Mouse (Mus musculus): ENCODE measurements around the gene Mknk1.

Mknk1 gene

DNA sequence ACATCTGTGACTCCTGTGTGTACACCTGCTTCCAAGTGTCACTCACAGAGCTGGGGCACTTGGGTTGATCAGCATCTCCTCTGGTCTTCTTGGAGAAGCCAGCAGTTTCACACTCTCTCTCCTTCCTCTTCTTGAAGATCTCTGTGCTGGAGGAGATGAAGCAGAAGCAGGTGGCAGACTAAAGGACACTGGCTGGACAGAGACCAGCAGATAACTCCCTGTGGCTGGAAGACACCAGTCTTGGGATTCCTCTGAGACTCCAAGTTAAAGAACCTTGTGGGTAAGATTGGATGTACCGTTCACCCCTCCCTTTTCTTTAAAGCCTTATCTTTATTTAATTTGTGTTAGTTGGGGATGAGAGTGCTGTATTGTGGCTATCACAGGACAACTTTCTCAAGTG, 9.1 kb downstream of the Mknk1 start:
- no peak for DNase-seq

DNA sequence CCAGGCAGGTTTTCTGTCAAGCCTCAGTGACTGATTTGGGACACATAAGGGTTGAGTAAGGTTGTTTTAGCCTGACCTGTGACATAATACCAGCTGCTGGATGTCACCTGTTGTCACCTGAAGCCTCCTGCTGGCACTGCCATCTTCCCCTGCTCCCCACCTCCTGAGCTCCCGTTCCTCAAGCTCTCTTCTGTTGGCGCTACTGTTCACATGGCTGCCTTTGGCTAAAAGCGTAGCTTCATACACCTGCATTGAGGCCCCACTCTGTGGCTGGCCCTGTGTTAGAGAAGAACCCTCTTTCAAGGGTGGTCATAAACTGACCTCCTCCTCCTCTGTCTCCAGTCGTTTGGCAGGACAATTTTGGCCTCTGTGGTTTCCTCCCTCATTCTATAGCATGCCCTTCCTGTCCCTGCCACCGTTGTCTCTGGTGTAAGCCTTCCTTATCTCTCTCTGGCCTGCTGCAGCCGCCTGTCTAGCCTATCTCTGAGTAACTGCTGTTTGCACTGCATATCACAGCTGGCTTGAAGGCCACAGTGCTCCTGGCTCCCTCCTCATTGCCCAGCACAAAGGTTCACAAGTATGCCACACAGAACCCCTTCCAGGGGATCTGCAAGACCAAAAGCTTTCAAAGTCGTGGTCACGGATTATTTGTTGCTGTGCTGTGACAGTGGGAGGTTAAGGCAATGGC, 10.1 kb downstream of the Mknk1 start:
- DNase-seq: no peak

DNA sequence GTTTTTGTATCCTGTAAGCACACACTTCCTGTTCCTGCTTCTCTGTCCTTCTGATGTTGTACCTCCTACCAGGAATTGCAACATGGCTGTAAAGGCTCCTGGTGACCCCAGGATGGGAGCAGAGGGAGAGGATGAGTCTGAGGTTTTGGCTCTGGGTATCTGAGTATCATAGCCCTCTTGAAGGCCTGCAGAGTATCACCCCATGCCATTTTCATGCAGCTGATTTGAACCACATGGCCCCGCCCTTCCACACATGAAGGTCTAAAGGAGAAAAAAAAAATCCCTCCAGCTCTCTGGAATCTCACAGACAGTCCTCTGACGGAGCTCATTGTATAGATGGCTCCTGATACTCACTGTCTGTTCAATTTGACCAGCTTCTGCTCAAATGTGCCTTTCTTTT, 11.1 kb downstream of the Mknk1 start:
- DNase-seq: peak; percentile 11

DNA sequence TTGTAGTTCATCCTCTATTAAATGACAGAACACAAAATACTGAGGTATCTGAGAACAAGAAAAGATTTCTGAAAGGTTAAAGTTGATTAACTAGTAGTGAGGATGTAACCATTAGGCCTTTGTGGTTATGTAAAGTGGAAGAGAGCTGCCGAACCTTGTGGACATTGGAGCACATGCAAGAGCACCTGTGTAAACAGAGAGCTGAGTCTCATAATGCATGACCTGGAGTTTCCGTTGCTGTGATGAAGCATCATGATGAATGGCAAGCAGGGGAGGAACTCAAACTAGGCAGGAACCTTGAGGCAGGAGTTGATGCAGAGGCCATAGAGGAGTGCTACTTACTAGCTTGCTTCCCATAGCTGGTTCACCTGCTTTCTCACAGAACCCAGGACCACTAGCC, 11.6 kb downstream of the Mknk1 start:
- no peak for DNase-seq

DNA sequence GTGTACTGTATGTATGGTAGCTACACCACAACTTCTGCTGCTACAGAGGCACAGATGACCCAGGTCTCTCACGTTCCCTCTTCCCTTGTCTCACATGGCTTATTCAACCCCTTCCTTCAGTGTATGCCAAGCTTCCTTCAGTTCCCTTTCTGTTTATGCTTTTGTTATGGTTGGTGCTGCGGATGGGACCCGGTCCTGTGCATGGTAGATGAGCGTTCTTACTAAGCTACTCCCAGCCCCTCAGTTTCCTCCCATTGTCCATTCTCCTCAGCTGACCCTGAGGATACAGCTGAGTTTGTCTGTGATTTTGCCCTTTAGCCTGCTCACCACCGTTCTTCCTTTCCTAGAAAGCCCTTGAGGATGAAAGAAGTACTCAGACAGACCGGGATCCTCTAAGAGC, 12.6 kb downstream of the Mknk1 start:
- DNase-seq: peak; percentile 60

DNA sequence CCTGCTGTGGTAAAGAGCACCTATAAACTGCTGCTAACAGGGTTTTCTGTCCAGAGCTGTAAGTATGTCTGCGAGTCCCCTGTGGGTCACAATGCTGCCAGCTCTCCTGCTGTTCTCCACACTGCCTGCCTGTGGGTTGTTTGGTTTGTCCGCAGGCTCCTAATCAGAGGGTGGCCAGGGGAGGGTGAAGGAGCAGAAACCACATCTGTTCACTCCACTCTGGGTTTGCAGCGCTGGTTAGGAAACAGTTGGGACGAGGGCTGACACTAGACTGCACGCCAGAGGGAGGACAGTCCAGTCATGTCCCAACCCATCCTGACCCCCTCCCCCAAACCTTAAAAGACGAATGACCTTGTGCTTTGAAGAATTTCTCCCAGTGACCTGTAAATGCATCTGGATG, 16.1 kb downstream of the Mknk1 start:
- DNase-seq: peak; percentile 27

DNA sequence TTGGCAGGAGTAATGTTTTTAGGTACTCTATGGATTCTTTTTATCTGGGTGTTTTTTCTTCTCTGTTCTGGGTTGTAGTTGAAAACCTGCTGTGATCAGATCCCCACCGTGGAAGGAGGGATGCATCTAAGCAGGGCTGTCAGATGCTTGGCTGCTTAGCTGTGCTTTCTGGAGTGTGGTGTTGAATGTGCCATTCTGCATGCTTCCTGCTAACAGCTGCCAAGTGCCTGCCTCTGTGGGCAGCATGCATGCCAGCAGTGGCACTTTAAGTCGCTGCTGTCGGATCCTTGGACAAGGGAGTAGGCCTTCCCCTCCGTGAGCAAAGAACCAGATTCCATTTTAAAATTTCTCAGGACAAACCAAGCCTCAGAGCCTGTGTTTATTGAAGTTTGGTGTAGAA, 16.6 kb downstream of the Mknk1 start:
- DNase-seq: no peak

DNA sequence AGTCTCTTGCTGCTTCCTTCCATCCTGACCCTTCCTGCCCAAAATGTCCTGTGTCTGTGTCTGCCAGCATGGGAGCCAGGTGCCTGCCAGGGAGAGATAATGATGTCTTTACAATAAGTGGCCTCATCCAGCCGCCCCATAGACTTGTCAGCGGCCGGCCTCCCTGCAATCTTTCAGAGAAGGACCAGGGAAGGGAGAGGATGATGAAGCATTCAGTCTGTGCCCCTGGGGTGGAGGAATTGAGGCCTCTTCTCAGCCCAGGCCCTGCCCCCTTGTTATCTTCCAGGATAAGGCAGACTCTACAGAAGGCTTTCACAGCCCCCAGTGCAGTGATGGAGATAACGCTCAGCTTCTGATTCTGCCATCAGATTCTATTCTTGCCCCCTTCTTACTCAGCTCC, 17.3 kb downstream of the Mknk1 start:
- DNase-seq: no peak

DNA sequence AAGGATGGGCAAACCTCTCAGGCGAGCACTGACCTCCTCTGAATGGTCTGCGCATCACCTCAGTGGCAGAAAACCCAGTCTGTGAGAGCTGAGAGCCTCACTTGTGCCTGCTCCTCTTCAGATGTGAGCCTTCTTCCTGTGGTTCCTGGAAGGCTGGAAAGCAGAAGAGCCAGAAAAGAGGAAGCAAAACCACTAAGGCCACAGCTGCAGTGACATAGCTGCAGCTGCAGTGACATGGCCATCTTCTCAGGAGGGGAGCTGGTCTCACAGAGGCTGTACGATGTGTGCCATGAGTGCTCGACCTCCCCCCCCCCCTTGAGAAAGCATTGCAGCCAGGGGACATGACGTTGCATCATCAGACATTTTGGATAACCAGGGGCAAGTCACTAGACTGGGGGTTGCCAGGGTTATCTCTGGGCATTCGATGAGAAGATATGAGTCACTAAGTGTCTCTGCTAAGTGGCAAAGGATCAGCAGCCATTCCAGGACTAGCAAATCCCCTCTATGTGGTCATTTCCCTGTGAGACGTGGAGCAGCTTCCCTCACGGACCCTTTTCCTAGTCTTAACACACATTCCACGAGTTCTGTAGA, 18.4 kb downstream of the Mknk1 start:
- DNase-seq: no peak

DNA sequence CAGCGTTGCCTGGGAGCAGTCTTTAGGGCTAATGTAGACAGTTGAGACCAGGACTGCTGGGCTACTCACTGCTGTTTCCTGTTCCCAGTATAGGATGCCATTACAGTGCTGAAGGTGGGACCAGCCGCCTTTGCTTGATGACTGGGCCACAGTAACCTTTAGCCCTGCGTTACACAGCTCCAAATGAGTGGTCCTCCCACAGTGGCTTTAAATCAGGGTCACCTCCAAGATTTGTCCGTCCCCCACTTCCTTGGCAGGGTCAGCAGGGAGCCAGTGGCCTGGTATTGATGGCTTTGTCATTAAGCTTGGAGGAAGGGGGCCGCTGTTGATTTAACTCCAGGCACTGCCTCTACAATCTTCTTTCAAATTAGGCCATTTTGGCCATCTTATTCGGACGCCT, 24.4 kb downstream of the Mknk1 start:
- DNase-seq: no peak

- DNase-seq: no peak
These were observed 24.9 kb downstream of the Mknk1 start for GRCm38 (mm10) chr4:115863880-115864279.

GRCm38 (mm10) chr4:115869512-115870210, 30.7 kb downstream of the Mknk1 start:
- no peak for DNase-seq

DNA sequence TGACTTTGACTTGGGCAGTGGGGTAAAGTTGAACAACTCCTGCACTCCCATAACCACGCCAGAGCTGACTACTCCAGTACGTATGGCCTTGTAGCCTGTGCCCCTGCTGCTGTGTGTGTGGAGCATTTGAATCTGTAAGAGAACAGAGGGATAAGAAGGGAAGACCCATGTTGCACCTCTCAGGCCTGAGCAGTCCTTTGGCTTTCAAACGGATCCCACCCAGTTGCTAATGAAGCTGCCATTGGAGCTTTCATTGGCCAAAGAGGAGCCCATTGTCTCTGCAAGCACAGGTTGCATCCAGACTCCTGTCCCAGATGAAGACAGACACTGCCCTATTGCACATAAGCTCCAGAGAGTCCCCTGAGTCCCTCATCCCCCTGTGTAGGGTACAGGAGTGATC, 34.2 kb downstream of the Mknk1 start:
- DNase-seq: no peak

GRCm38 (mm10) chr4:115878216-115878678, 39.2 kb downstream of the Mknk1 start:
- peak; percentile 27 for DNase-seq

DNA sequence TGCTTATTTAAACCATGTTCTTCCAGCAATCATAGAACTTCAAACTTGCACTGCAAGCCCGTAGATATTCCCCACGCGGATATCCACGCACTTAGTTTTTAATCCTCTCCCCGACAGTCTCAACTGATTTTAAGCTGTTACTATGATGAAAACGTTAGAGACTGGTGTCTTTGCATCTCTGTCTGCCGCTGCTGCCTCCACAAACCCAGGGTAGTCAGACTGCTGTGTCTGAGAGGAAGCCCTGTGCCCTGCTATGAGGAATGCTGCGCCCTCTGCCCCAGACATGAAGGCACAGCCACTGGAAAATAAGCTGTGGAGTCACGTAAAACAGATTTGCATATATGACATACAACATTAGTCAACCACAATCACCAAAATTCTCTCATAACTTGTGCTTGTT, 39.8 kb downstream of the Mknk1 start:
- no peak for DNase-seq

GRCm38 (mm10) chr4:115881183-115881582, 42.2 kb downstream of the Mknk1 start:
- no peak for DNase-seq

DNA sequence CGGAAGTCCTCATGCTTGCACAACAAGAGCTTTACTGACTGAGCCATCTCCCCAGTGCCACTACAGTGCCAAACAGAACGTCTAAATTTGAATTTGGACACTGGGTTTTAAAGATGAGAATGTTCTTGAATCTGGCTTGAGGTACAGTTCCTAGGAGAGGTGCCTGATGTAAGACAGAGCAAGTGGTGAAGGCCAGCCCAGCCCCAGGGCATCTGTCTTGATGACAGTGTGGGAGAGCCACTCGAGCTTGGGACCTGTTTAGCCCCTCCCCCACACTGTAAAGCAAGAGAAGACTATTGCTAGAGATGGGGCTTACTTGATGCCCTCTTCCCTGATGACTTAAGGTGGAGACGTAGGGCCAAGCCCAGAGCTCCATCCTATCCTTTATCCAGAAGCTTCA, 43.2 kb downstream of the Mknk1 start:
- no peak for DNase-seq

DNA sequence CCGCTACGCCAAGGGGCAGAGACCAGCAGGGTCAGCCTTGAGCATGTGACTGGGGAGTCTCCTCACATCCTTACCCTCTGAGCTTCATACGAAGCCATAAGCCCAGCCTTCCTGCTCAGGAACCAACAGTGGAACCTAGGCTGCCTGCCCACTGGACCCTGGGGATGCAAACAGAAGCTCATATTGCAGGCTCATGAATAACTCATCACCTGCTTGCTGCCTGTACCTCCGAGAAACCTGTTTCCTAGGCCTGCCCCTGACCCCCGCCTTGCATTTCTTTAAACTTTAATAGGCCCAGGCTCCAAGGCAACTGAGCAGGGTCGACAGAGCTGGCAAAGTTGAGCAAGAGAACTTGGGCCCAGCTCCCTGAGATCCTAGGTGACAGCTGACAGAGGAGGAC, 45.0 kb downstream of the Mknk1 start, which contains the start of gene Kncn:
Gene Kncn, plus strand, starts transcription at position 379 of the 400 bp plus-strand sequence.
- no peak for DNase-seq

- no peak for DNase-seq
These were observed 46.8 kb downstream of the Mknk1 start for GRCm38 (mm10) chr4:115885846-115886245.

GRCm38 (mm10) chr4:115886875-115887274, 47.9 kb downstream of the Mknk1 start:
- no peak for DNase-seq

DNA sequence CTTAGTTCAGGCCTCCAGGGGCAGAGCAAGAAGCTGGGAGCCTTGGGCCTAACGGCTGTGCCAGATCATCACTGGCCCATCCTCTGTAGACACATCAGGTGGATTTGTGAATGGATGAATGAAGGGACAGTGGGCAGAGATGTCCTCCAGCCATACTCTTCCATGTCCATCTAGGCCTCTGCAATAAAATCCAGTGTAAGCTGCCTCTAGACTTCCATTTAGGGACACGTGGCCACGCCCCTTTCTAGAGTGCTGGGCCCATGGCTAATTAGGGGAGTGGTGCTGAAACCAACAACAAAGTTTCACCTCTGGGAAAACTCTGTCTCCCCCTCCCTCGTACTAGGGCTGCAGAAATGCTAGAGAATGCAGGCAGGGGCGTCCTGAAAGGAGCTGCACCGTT, 51.1 kb downstream of the Mknk1 start:
- no peak for DNase-seq

GRCm38 (mm10) chr4:115890553-115890952, 51.6 kb downstream of the Mknk1 start, which contains the start of gene 6430628N08Rik:
Gene 6430628N08Rik, plus strand, starts transcription at chr4:115890665.
- no peak for DNase-seq

GRCm38 (mm10) chr4:115894281-115894680, 55.3 kb downstream of the Mknk1 start:
- no peak for DNase-seq

All from lung, postnatal 10 days (tissue).